Mouse (Mus musculus) layer of hippocampus, postnatal 25 days (tissue): Measurements from ENCODE around the gene Ces1c. TPM values are rescaled to one million over a fixed set of nuclear protein-coding genes. Genes with fewer than 3 reads are reported as not detected.
A peak's percentile ranks its signal among the peaks of the same experiment; 100 is the strongest.

ENCODE experiments used
- DNase-seq, 2 experiments: peaks; one replicate each; pipeline ENCODE4 v3.0.0; 2022; ENCODE audit warnings: mixed read lengths in 2 of 2, low spot score in 1 of 2; ENCODE audit errors: extremely low spot score in 1 of 2
- total RNA-seq, 2 experiments: library from RNA; stranded (reverse); gene quantifications; 2 replicates each; pipeline ENCODE4 v1.2.3; 2021

The Ces1c gene
- not detected for total RNA-seq

DNA sequence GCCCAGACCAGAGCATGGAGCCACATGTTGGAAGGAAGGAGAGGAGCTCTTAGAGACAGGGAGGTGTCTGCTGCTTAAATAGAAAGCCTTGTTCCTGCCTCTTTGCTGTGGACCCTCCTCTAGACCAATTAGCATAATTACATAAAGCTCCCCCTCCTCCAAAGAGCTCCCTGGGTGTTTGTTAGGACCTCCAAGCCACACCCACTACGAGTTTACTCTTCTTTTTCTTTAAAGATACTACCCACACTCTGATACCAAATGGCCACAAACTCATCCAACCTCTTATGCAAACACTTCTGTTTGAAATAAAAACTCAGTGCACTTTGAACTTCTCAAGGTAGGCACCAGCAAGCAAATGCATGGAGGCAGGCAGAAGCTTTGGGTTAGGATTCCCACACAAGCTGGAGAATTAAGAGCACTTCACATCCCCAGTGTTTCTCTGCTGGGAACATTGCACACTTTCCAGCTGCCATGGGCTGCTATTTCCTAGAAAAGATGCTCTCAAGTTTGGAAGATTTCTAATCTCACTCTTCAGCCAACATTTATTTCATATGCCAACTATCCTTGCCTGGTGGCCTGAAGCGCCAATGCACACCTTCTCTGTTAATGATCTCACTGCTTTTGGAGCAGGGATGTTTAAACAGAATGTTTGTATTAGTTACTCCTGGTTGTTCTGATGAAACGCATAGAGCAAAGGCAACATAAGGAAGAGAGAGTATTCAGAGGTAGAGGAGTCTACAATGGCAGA is at the start of gene Ces1c:
TSS of gene Ces1c (minus strand) at position 51 of the 748 bp plus-strand sequence.
- no peak for DNase-seq

- DNase-seq, result no peak
Observed at GRCm38 (mm10) chr8:93180581-93181129, 49.6 kb upstream of the Ces1c start.

- DNase-seq, result no peak
Observed at GRCm38 (mm10) chr8:93176593-93176992, 45.5 kb upstream of the Ces1c start.

- no peak for DNase-seq
Observed at GRCm38 (mm10) chr8:93174554-93174953, 43.5 kb upstream of the Ces1c start.

- no peak for DNase-seq
Observed at GRCm38 (mm10) chr8:93171846-93172590, 40.9 kb upstream of the Ces1c start.

DNA sequence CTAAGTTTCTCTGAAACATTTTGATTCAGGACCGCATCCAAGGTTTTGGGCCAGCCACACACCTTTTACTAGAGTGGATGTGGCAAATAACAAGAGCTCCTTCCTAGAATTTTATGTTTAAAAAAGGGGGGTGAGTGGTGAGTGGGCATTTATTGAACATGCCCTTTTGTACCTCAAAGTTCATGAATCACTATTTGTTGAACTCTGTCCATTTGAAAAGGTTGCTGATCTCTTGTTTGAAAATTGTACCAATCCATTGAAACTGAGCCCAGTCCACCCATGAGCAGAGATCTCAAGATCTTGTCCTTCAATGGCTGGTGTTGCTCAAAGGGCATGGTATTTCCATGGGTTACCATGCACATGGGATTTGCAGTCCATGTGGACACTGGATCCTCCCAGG is 32.3 kb upstream of the Ces1c start:
- DNase-seq, result no peak

DNA sequence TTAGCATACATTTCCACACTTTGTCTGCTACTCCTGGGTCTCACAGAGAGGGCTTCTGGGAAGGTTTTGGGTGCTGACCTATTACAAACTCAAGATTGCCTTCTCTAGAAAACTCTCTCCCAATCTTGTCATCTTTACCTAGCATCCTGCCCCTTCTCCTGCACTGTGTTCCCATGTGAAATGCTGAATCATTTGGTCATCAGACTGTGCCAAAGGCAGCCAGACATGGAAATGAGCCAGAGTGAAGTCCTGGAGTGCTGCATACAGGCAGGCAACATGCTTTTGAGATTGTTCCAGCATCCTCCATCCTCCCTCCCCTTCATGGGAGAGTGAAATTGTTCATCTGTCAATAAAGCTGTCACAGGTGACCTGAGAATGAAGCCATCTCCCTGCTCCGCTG is 20.3 kb upstream of the Ces1c start:
- DNase-seq, result no peak

- DNase-seq, result no peak
Observed at GRCm38 (mm10) chr8:93147331-93147730, 16.2 kb upstream of the Ces1c start.

DNA sequence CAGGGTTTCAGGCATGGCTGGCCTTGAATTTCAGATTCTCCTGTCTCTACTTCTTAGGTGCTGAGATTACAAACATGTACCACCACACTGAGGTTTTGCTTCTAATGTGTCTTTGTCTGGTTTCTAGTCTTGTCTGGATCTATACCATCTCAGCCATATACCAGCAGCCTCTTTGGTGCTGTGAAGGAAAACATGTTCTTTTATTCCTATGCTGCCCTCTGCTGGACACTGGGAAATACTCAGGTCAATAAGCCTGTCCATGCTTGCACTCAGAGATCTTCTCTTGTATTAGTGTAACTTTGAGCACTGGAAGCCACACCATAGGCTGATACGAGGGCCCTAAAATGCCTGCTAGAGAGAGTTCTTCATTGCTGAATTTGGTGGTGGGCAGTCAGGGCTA is 9.6 kb upstream of the Ces1c start:
- DNase-seq, result peak in 1 of 2 experiments; percentile 56

- no peak for DNase-seq
Observed at GRCm38 (mm10) chr8:93132196-93132595, 1.1 kb upstream of the Ces1c start.

DNA sequence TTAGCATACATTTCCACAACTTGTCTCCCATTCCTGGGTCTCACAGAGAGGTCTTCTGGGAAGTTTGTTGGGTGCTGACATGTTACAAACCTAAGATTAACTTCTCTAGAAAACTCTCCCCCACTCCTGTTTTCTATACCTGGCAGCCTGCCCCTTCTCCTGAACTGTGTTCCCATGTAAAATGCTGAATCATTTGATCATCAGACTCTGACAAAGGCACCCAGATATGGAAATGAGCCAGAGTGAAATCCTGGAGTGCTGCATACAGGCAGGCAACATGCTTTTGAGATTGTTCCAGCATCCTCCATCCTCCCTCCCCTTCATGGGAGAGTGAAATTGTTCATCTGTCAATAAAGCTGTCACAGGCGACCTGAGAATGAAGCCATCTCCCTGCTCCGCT is 4.6 kb downstream of the Ces1c start:
- peak in 1 of 2 experiments; percentile 17 for DNase-seq

- no peak for DNase-seq
Observed at GRCm38 (mm10) chr8:93122005-93122404, 9.1 kb downstream of the Ces1c start.

- DNase-seq, result peak; percentile 6 to 27
Observed at GRCm38 (mm10) chr8:93095376-93095775, 35.7 kb downstream of the Ces1c start.

GRCm38 (mm10) chr8:93091324-93091723 is 39.8 kb downstream of the Ces1c start:
- no peak for DNase-seq

DNA sequence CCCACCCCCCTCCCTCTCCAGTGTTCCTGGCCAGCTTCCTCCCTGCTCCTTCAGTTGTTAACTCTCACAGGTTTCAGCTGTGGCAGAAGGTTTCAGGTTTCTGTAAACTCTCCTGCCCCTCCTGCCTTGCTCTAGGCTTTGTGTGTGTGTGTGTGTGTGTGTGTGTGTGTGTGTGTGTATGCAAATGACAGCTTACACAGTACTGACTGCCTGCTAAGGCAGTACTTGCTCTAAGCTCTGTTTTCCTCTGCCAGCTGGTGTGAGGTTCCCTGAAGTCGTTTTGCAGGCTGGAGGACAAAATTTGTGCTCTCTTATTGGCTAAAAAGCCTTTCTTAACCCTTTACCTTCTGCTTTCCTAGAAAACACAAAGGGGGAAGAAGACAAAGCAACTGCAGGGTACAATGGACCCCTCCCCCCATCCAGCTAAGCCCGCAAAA is 42.4 kb downstream of the Ces1c start:
- DNase-seq, result no peak

DNA sequence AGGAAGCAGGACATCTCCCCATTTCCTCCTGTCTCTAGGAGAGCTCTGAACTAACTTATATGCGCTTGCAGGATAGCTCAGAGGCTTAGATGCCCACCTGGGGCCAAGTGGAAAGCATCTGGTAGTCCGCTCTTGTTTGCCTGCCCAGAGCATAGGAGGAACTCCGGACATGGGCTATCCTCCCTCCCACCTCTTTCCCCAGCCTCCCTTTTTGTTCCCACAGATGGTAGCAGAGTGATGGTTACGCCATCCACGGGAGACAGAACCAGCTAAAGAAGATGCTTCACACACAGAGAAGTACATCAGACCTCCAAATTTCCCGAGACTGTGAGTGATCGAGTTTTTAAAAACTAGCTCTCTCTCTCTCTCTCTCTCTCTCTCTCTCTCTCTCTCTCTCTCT is 42.9 kb downstream of the Ces1c start:
- no peak for DNase-seq

GRCm38 (mm10) chr8:93079887-93080286 is 51.2 kb downstream of the Ces1c start, which contains the start of gene Ces1b:
Gene Ces1b, minus strand, starts transcription at chr8:93080017.
- DNase-seq, result no peak

- DNase-seq, result no peak
Observed at GRCm38 (mm10) chr8:93075251-93075650, 55.8 kb downstream of the Ces1c start.

GRCm38 (mm10) chr8:93063416-93064117 is 67.5 kb downstream of the Ces1c start:
- no peak for DNase-seq

DNA sequence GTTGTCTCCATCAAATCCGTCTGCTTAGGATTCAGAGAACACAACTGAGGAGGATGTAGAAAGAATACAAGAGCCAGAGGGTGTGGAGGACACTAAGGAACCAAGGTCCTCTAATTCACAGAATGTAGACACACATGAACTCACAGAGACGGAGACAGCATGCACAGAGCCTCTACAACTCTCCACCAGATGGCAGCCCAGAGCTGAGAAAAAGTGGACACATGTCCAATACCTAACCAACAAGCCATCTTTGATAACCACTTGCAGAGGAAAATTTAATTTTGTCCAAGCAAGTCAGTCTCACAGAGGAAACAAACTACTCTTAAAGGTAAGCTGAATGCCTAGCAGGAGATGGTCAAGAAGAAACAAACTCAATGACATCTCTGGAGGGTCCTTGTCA is 71.9 kb downstream of the Ces1c start:
- DNase-seq, result peak; percentile 23 to 79

- DNase-seq, result no peak
Observed at GRCm38 (mm10) chr8:93055238-93055637, 75.8 kb downstream of the Ces1c start.
